Mouse (Mus musculus) liver, postnatal 0 days (tissue): ENCODE data around the gene Snx27.

Experiments
- CTCF ChIP-seq: sonication (generic); IDR thresholded peaks from 2 replicates; pipeline ENCODE4 v1.5.1; 2016; ENCODE audit warnings: antibody characterized with exemption, low read depth
- EP300 ChIP-seq: IDR thresholded peaks from 2 replicates; pipeline ENCODE4 v1.6.1; 2016; ENCODE audit warnings: antibody characterized with exemption, low read depth, mild to moderate bottlenecking

DNA sequence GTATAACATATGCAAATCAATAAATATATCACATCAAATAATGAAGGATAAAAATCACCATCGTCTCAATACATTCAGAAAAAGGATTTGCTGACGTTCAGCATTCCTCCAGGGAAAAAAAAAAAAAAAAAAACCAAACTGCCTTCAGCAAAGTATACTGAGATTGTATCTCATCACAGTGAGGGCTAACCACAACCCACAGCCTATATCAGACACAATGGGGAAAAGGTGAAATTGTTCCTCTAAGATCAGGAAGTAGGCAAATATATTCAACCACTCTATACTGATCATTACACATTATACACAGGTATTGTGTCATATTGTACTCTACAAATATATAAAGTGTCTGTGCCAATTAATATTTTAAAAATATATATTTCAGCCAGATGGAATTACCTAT, 33.5 kb downstream of the Snx27 start:
- no peak for TF ChIP-seq CTCF
- no peak for TF ChIP-seq EP300
